In the genomic region with DNA sequence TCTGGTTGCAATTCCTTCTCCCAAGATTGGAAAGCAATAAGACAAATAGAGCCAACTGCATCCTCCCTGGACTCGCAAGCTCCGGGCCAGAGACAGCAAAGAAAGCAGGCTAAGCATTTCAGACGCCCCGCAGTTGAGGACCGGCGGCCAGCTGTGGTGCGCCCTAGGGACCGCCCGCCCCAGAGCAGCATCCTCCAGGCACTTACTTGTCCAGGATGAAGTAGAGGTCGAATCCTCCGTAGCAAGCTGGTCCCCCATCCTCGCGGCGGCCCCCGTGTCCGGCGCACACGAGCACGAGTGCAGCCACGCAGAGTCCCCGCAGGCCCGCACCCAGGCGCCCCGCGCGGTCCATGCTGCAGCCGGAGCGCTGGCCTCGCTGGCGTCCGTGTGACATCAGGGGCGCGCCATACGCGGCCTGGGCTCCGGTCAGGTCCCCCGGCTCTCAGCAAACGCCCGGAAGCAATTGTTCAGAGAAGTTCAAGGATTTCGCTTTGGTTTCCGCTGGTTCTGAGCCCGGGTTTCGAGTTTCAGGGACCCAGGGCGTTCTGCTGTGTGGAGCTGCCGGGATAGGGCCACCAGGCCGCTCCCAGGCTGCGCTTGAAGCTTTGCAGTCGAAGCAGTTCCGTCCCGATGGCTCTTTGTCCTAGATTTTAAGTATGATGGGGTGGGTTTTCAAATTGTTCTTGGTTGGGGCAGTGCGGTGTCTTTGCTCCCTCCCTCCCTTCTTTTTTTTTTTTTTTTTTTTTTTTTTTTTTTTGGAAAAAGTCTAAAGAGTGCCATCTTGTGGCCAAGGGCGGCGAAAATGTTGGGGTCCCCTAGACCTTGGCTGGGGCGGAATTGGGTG, we compare ENCODE assay signal across 8 mouse cellular contexts. TPM values are rescaled to one million over a fixed set of nuclear protein-coding genes. Genes with fewer than 3 reads are reported as not detected.
DNase-seq lines count a peak whose midpoint lies in the region; ATAC-seq lines count a peak whose summit lies in the region.

A gene (minus strand): TSS at position 731 of the 844 bp plus-strand sequence.

- H3K9ac ChIP-seq in embryonic facial prominence, embryonic 14.5 days (ENCODE audit: low read depth, low read length): peak within 1 kb of the TSS; percentile 95
- peak within 1 kb of the TSS; percentile 80 for H3K9ac ChIP-seq in heart, embryonic 11.5 days (ENCODE audit: low read depth, low read length)
- H3K9ac ChIP-seq in kidney, embryonic 15.5 days: peak within 1 kb of the TSS; percentile 71
- peak within 1 kb of the TSS; percentile 62 for H3K9ac ChIP-seq in liver, embryonic 11.5 days (ENCODE audit: low read depth, low read length)

- peaks cover 24% of the 10 kb centered on the region for H3K4me1 ChIP-seq in embryonic facial prominence, embryonic 14.5 days (ENCODE audit: control insufficient read depth, insufficient read depth, low read length)
- H3K4me1 ChIP-seq in heart, embryonic 11.5 days (ENCODE audit: control insufficient read depth, insufficient read depth, low read length): peaks cover 4% of the 10 kb centered on the region; the same call in 1 of the 2 replicates
- H3K4me1 ChIP-seq in kidney, embryonic 15.5 days: peaks cover 33% of the 10 kb centered on the region
- H3K4me1 ChIP-seq in liver, embryonic 11.5 days (replicated peaks; ENCODE audit: control insufficient read depth, insufficient read depth, low read length): no peaks in the 10 kb centered on the region

- no peaks in the 10 kb centered on the region for H3K36me3 ChIP-seq in embryonic facial prominence, embryonic 14.5 days (ENCODE audit: control insufficient read depth, insufficient read depth, low read length)
- H3K36me3 ChIP-seq in heart, embryonic 11.5 days (ENCODE audit: control insufficient read depth, insufficient read depth, low read length): no peaks in the 10 kb centered on the region
- no peaks in the 10 kb centered on the region for H3K36me3 ChIP-seq in kidney, embryonic 15.5 days
- H3K36me3 ChIP-seq in liver, embryonic 11.5 days (ENCODE audit: control insufficient read depth, insufficient read depth, low read length): no peaks in the 10 kb centered on the region

- H3K9me3 ChIP-seq in embryonic facial prominence, embryonic 14.5 days (ENCODE audit: control insufficient read depth, low read length): no peaks in the 10 kb centered on the region
- H3K9me3 ChIP-seq in heart, embryonic 11.5 days (replicated peaks; ENCODE audit: control insufficient read depth, low read length): no peaks in the 10 kb centered on the region
- no peaks in the 10 kb centered on the region for H3K9me3 ChIP-seq in kidney, embryonic 15.5 days (replicated peaks)
- H3K9me3 ChIP-seq in liver, embryonic 11.5 days (ENCODE audit: control insufficient read depth, low read length): no peaks in the 10 kb centered on the region

- peak within 1 kb of the TSS; percentile 96 for H3K27ac ChIP-seq in embryonic facial prominence, embryonic 14.5 days (replicated peaks; ENCODE audit: low read depth, low read length)
- peak within 1 kb of the TSS; percentile 66 for H3K27ac ChIP-seq in heart, embryonic 11.5 days (ENCODE audit: low read depth, low read length)
- peak within 1 kb of the TSS; percentile 83 for H3K27ac ChIP-seq in kidney, embryonic 15.5 days
- H3K27ac ChIP-seq in liver, embryonic 11.5 days (ENCODE audit: low read depth, low read length): peak within 1 kb of the TSS; percentile 26; the same call in 1 of the 2 replicates

- peak; percentile 64 for ATAC-seq in embryonic facial prominence, embryonic 14.5 days (ENCODE audit: low read depth)
- no peak; the same call in 1 of the 2 replicates for ATAC-seq in heart, embryonic 11.5 days (replicated peaks; ENCODE audit: insufficient number of reproducible peaks, low FRiP score, low TSS enrichment)
- ATAC-seq in kidney, embryonic 15.5 days (replicated peaks; ENCODE audit: low FRiP score): peak; percentile 80
- ATAC-seq in liver, embryonic 11.5 days (replicated peaks; ENCODE audit: low FRiP score): no peak

- H3K27me3 ChIP-seq in embryonic facial prominence, embryonic 14.5 days (replicated peaks; ENCODE audit: control insufficient read depth, insufficient read depth, low read length): no peaks in the 10 kb centered on the region
- H3K27me3 ChIP-seq in heart, embryonic 11.5 days (ENCODE audit: control insufficient read depth, insufficient read depth, low read length): peaks cover 16% of the 10 kb centered on the region; the same call in 1 of the 2 replicates
- peaks cover 19% of the 10 kb centered on the region for H3K27me3 ChIP-seq in kidney, embryonic 15.5 days
- peaks cover 20% of the 10 kb centered on the region for H3K27me3 ChIP-seq in liver, embryonic 11.5 days (replicated peaks; ENCODE audit: control insufficient read depth, insufficient read depth, low read length)

- H3K4me3 ChIP-seq in embryonic facial prominence, embryonic 14.5 days (ENCODE audit: low read depth, low read length): peak within 1 kb of the TSS; percentile 87
- H3K4me3 ChIP-seq in heart, embryonic 11.5 days (ENCODE audit: low read depth, low read length): peak within 1 kb of the TSS; percentile 72
- H3K4me3 ChIP-seq in kidney, embryonic 15.5 days (replicated peaks): peak within 1 kb of the TSS; percentile 65
- H3K4me3 ChIP-seq in liver, embryonic 11.5 days (ENCODE audit: low read depth, low read length): peak within 1 kb of the TSS; percentile 55

- peak; percentile 16 for DNase-seq in A20 (ENCODE audit: low read depth, low spot score)
- peak; percentile 40 to 57 for DNase-seq in adrenal gland, adult 18-20 months (ENCODE audit: low spot score in 2 of 2)
- DNase-seq in embryonic facial prominence, embryonic 14.5 days (ENCODE audit: low spot score): peak; percentile 88
- peak; percentile 72 for DNase-seq in liver, embryonic 11.5 days (ENCODE audit: low spot score)
- DNase-seq in natural killer cell, adult 2 months (ENCODE audit: low spot score in 2 of 2): peak; percentile 9 to 21
- DNase-seq in thymus, adult 18-20 months: peak; percentile 7 to 9

- H3K4me2 ChIP-seq in embryonic facial prominence, embryonic 14.5 days (ENCODE audit: low read depth, low read length): peak within 1 kb of the TSS; percentile 83
- peak within 1 kb of the TSS; percentile 90 for H3K4me2 ChIP-seq in heart, embryonic 11.5 days
- H3K4me2 ChIP-seq in kidney, embryonic 15.5 days: peak within 1 kb of the TSS; percentile 78
- peak within 1 kb of the TSS; percentile 65 for H3K4me2 ChIP-seq in liver, embryonic 11.5 days

- under 1% methylated on average over 41 of the region's 54 CpGs for WGBS in embryonic facial prominence, embryonic 14.5 days
- under 1% methylated on average over 54 of the region's 54 CpGs for WGBS in heart, embryonic 11.5 days (ENCODE audit: insufficient replicate concordance)
- WGBS in kidney, embryonic 15.5 days: under 1% methylated on average over 54 of the region's 54 CpGs
- 1% methylated on average over 54 of the region's 54 CpGs for WGBS in liver, embryonic 11.5 days

RNA-seq across cellular contexts. Expression of the gene that starts here (rescaled TPM):
- total RNA-seq in adrenal gland, adult 18-20 months (2021): 10 to 100 TPM in 1 of 2 experiments, 1 to 10 TPM in 1; 9.4 to 20.1 TPM
- 28.6 and 29.1 TPM in 2 replicates for polyA plus RNA-seq in embryonic facial prominence, embryonic 14.5 days (2014; fragmentation: Nextera tagmentation; extraction: Ambion mirVana)
- 3.9 and 4.5 TPM in 2 replicates for polyA plus RNA-seq in heart, embryonic 11.5 days (2014; fragmentation: Nextera tagmentation; extraction: Ambion mirVana)
- polyA plus RNA-seq in kidney, embryonic 15.5 days (2015; fragmentation: Nextera tagmentation; extraction: Ambion mirVana): 6.2 and 6.3 TPM in 2 replicates
- polyA plus RNA-seq in liver, embryonic 11.5 days (2014; fragmentation: Nextera tagmentation; extraction: Ambion mirVana): 2.0 and 3.1 TPM in 2 replicates

Comparison
In these comparisons a context has a peak if more than half of its experiments do, and no peak if none do; other contexts are left out.
1. DNase-seq: peak in every context shown above with its lines; median percentile 88 in embryonic facial prominence, embryonic 14.5 days; 72 in liver, embryonic 11.5 days; 48 in adrenal gland, adult 18-20 months; 16 in A20; 15 in natural killer cell, adult 2 months; 8 in thymus, adult 18-20 months.
2. ATAC-seq: peak in embryonic facial prominence, embryonic 14.5 days (single experiment) and kidney, embryonic 15.5 days (single experiment); none in heart, embryonic 11.5 days (single experiment) and liver, embryonic 11.5 days (single experiment).
3. H3K27ac ChIP-seq: peak in every context shown above with its lines; median percentile 96 in embryonic facial prominence, embryonic 14.5 days; 83 in kidney, embryonic 15.5 days; 66 in heart, embryonic 11.5 days; 26 in liver, embryonic 11.5 days.
4. Peak in every context shown above with its lines, with median percentiles within 50 percentile points of each other: H3K4me2 ChIP-seq, H3K4me3 ChIP-seq and H3K9ac ChIP-seq.